Mouse (Mus musculus): ENCODE measurements around the gene Yae1d1.
"Not testable (repeated sequence)": the region's sequence is repeated elsewhere in the genome, so short reads cannot be mapped to it uniquely, and the experiment has no call there.

Yae1d1 gene

DNA sequence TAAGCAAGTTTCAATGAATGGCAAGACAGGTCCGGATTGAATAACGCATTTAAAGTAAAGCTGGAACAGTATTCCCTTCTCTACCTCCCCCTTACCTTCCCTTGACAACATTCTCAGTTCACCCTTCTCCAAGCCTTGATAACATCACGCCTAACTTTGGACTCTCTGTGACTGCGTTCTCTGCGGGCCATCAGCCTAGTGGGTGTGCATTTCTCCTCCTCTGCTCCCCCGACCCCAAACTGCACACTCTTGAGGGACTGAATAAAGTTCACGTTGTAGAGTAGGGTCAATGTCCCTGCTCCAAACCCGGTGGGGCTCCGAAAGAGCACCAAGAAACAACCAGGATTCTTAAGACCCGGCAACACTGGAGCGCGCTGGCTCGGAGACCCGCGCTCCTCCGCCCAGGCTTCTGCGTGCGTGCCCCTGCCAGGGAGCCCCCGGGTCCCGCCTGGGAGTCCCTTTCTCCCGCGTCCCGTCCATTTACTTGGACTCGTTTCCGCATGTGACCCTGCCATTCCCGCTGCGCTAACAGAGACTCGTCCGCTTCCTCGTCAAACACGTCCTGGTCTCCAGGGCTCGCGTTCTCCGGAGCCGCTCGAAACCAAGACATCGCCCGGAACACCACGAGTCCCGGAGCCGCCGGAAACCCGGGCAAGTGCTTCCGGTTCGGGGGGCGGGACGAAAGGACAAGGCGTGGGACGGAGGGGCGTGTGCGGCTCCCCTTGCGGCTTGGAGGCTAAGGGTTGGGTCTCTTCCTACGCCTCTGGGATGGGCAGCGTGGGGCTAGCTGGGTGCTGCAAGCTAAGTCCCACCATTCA is at the start of gene Yae1d1:
Gene Yae1d1, minus strand, starts transcription at position 653 of the 818 bp plus-strand sequence.
- DNase-seq: peak; percentile 96

DNA sequence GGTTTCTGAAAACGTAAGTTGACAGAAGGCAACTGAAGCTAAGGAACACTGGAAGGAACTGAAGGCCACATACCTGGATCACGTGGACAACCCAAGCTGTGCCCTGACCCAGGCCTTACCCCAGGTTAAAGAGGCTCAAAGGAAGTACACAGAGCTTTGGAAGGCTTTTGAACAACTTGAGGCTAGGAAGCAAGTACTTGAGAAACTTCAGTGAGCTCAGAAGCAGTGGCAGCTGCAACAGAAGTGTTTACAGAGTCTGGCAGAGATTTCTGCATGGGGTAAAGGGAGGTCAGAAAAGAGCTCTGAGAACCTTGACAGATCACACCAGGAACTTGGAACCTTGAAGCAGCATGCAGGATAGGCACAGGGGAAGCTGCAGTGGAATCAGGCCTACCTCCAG is 45.7 kb upstream of the Yae1d1 start:
- no peak for DNase-seq

DNA sequence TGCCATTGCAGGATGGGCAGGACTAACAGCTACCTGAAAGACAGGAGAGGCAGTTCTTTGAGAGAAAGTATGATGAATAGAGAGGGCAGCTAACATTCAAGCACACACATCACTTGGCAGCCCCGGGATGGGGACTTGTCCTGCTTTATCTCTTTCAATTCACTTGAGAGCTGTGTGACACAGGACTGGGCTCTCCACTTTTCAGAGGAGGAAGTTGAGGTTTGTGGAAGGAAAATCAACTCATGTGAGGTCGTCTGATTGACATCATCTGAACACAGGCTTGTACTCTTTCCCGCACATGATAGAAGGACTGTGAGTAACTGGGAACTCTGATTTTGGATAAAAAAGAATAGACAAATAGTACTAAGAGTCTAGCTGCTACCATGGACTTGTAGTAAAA is 23.5 kb upstream of the Yae1d1 start:
- DNase-seq: no peak

DNA sequence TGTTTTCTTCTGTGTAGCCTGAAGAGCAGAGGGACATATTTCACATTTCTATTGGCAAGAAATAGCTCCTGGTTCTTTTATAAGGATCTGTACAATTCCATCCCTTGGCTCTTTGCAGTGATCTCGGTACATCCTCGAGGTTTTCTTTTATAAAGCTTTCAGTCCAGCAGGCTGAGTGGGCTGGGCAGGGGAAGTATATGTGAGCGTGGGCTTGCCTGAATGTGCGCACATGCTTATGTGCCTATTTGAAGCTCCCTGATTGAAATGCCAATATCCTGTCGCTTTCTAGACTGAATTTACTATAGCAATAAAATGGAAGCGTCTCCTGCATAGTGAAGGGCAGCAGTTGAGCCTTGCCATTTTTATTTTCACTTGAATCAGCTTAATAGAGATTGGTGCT is 20.1 kb upstream of the Yae1d1 start:
- no peak for DNase-seq

DNA sequence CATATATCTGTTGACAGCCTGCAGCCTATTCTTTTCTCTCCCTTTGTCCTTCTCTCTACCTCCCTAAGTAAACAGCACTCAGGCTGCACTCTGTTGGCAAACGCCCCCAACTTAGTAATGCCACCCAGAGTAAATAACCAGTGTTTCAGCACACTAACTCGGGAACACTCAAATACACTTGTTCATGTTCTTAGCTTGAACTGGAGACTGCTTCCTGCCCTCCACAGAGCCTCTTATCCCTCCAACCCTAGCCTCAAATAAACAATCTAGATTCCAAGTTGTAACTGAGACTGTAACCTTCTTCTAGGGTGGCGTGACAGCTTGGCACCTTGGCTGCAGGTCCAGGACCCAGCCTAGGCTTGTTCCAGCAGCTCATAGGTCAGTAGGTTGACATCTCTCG is 17.9 kb upstream of the Yae1d1 start:
- peak; percentile 7 for DNase-seq

DNA sequence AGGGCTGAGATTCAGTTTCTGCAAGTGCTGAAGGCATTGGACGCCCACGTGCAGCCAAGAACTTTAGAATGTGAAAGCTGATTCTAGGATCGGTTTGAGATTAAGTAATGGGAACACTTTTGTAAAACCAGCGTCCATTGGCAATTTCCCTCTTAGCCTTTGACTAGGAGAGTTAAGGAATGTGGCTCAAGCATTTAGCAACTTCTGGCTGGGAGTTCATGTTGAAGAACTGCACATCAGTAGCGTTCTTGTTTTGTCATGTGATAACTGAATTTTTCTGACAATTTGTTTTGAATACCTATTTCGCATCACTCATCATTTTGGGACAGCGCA is 332 bp upstream of the Yae1d1 start:
- no peak for DNase-seq

DNA sequence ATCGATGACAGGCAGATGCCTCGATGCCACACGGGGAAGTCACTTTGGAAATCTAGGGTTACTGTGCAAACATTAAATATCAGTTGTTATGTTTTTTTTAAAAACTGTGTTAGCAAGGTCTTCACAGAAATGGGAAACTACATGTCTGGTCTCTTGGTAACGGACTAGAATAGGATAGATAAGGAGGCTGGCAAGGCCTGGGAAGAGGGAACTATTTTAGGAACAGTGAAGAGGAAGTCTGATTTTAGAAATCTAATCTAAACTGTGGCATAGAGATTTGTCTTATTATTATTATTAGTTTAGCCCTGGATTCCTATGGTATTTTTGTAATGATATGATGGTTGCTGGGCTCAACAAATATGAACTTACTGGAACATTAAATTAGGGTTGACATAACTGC is 1.1 kb downstream of the Yae1d1 start:
- no peak for DNase-seq

DNA sequence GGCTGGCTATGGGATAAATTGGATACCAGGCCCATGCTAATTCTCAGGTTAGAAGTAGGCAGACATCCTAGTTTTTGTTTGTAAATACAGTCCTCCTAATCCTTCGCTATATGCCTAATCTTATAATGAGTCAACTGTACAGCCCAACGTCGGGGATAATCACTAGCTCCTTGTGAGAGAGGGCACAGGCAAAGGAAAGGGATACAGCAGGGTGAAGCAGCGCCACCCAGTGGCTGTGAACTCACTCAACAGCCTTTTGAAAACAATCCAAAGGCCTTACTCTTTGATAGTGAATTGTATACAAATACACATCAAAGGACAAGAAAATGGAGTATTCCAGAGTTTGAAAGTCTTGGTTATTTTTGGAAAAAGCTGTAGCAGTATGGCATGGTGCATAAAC is 10.0 kb downstream of the Yae1d1 start:
- DNase-seq: peak; percentile 67

DNA sequence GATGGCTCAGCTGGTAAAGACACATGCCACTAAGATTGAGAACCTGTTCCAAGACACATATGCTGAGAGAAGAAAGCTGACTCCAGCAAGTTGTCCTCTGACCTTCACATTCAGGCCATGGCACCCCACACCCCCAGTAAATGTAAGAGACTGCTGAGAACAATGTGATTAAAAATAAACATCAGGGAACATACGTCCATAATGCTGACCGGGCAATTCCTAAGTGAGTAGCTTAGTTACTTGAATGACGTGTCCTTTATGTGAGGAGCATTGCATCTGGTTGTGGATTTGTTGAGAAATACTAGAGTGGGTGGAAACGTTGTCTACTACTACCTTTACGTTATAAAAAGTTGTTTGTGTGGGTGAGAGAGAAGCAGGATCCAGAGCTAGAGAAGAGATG is 10.5 kb downstream of the Yae1d1 start:
- no peak for DNase-seq

DNA sequence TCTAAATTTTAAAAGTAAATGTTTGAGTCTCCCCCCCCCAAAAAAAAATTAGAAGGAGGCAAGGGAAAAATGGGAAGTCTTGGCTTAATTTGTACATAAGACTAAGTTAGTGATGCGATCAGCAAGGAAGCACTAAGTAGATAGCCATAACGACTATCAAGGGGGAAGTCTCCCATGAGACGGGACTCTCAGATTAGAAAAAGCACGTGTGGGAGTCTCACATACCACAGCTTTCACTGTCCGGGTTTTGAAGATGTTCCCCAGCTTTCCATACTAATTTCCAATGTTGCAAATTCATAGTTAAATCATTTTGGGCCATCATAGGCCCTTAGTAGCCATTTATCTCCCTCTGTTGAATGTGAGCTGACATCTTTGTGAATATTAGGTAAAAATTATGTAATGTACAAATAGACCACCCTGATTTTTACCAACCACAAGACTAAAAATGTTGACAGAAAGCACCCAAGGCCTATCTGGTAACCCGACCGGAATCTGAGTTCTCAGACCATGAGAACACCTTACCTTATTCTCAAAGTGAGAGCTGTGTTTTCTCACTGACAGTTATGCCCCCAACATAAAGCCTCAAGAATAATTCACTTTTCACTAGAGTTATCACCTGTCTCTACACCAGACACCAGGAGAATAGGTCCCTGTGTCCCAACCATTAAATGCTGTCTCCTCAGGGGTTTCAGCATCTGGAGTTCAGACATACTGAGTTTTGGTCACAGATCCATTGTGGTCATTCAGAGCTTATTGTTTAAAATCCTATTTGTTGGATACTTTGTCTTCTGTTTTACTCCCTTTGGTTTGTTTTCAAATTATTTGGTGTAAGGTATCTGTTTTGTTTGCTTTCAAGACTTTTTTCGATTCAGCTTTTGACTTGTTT is 16.1 kb downstream of the Yae1d1 start:
- DNase-seq: no peak

DNA sequence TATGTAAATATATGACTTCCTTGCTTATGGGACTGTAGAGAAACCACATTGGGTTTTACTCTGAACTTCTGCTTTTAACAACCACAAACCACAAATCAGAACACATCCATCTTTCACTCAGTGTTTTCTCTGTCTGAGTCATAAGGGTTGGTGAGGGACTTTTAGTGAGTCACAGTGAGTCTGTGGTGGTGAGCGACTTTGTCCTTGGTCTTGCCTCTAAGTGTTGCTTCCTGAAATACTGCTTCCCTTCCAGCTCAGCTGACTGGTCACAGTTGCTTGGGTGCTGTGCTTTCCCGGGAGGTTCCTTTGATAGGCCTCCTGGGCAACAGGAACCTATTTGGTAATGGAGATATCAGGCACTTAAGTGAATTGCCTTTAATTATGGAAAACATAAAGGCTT is 17.3 kb downstream of the Yae1d1 start:
- no peak for DNase-seq

DNA sequence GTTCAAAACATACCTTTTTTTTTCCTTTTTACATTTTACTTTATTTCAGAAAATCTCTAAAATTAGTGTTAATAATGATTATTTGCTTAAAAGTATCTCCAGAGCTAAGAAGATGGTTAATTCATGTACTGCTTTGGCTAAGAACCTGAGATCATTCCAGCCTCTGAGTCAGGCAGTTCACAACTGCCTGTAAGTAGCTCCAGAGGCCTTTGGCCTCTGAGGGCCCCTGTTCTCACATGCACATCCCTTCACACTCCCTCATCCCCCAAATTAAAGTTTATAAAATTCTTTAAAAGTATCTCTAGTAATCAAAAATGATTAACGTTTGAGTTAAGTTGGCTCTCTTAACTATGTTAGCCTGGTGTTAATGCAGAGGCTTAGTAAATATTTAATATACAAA is 17.7 kb downstream of the Yae1d1 start:
- no peak for DNase-seq

DNA sequence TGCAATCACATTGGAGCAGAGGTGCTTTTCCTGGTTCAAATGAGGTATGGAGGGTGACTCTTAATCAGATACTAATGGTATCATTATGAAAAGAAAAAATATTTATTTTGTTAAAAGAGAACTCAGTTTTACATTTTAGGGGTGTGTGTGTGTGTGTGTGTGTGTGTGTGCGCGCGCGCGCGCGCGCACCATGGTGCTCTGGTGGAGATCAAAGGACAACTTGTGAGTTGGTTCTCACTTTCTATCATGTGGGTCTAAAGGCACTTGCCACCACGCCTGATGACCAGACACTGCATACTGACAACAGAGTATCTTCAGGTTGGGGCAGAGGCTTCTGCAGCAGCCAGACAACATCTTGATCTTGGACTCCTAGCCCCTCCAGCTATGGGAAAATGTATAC is 18.4 kb downstream of the Yae1d1 start:
- DNase-seq: no peak

DNA sequence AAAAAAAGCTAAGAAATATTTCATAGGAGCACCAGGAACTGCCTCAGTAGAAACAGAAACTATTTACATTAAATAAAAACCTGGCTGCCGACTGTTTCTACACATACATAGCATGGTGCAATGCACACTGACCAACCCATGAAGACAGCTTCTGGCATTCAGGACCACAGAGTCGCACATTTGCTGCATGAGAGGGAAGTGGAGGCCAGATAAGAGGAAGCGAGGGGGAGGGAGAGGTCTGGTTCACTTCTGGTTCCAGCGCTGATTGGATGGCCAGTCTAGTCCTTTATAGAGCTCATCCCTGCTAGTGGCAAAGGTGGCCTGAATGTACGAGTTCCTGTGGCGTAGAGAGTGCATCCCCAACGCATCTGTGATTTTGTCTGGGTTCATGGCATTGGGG is 32.5 kb downstream of the Yae1d1 start:
- no peak for DNase-seq

DNA sequence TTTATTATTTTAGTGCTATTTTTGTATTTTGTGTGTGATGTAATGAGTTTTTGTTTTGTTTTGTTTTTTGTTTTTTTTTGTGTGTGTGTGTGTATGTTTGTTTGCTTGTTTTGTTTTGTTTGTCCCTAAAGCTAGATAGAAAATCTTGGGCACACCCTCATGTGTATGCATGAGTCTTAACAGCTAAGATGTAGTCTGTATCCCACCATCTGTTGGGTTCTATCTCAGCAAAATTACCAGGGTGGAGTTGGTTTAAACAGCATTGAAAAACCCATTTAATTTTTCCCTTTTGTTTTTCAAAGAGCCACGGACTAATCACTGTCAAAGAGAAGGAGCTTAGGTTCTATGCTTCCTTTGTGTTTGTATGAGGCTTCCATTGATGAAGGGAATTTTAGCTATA is 38.9 kb downstream of the Yae1d1 start:
- DNase-seq: no peak

DNA sequence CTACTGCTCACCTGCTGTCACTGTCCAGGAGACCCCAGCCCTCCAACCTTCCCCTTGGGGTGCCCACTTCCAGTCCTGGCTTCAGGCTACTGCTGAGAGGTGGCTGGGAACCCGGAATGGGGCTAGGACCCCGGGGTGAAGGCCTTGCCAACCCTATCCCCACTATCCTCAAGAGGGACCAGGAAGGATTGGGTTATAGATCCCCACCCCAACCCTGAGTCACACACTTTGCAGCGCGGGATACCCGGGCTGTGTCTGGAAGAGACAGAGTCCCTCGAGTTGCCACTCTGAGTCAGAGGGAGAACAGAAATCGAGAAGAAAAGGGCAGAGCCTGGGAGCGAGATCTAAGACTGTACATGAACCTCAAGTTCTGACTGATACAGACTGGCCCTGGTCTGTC is 42.6 kb downstream of the Yae1d1 start:
- DNase-seq: not testable (repeated sequence)

DNA sequence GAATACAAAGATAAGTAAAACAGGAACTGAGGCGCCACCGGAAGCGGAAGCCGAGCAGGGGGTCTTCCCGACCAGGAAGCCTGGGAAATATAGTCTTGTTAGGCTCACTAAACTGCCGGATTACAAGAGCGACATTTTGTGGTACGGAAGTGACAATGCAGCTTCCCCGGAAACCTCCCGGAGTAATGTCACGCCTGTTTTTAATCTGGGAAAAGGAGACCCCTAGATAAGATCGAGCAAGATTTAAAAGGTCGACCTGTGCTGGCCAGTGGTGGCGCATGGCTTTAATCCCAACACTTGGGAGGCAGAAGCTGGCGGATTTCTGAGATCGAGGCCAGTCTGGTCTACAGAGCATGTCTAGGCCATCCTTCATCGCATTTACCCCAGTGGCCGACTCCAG is 43.6 kb downstream of the Yae1d1 start:
- no peak for DNase-seq

DNA sequence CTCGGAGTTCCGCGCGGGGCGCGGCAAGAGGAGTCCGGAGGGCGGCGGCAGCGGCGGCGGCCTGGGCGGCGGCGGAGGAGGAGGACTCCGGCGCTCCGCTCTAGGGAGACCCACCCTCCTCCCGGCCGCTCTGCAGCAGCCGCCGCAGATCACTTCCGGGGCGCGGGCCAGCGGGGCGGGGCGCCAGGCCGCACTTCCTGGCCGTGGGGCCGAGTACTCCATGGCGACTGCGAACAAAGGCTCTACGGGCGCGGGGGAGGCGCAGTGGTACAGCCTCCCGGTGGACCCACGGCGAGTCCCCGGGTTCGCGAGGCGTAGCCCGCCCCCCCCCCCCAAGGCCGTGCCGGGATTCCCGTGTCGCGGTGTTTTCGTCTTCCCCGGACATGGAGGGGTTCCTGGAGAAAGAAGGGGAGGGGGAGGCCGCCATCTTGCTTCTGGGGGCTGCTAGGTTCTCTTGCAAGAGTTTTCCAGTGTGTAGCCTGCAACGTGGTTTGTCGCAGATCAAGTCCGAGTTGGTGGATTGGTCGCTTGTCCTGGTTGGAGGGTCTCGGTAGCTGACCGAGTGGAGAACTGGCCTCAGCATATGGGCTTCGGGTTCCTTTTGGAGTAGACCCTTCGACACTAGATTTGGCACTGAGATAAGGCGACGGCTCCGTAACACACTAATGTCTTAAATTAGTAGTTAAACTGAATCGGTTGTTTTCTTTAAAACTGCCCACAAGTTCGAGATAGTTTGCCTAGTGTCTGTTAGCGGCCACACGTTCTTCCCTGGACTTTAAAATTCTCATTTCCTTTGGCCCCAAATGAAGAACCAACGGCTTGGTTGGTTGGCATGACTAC is 48.9 kb downstream of the Yae1d1 start, which contains the start of gene Rala:
Gene Rala, minus strand, starts transcription at position 162 of the 840 bp plus-strand sequence.
- peak; percentile 95 for DNase-seq

DNA sequence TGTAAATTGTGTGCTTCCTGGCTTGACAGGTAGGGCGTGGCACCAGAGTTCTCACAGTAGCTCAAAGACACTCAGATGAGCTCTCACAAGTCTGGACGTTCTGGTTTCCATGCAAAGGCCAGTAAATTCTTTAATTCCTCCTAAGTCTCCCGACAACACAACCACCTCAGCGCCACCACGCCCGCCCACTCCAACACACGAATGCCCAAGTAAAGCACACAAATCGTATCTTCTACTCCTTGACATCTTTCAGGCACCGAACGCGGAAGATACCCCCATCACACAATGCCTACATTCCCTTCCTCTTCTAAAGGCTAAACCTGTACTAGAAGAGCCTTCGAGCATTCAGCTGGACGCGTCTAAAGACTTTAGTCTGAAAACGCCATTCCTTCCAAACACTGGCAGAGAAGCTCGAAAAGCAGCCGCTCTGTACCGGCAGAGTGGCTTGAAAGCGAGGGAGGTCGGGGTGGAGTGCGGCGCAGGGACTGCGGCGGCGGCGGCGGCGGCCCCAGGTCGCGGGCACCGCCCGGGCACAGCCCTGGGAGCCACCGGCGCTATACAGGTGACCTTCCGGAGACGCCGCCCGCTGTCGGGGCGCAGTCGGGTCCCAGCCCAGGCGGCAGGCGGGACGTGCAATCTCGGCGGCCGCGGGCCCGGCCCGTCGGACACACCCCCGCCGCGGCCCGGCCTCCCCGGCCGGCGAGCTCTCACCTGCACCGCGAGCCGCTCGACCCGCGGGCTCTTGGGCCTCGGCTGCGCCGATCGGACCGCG is 49.7 kb downstream of the Yae1d1 start:
- no peak for DNase-seq

DNA sequence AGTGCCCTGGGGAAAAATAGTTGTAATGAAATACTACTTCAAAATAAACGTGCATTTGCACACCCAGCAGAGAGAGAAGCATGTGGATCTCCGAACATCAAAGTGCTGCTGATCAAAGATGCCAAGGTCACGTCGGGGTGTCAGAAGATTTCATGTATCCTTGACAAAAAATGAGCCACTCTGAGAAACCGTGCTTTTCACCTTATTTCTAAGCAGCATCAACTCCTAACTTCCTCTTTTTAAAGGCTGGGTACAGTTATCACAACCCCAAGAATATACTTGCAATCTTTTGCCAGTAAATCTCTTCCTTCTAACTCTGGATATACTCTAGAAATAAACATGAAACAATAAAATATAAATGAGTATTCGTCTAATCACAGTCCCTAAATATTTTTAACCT is 50.8 kb downstream of the Yae1d1 start:
- DNase-seq: no peak
